Mouse (Mus musculus): Measurements from ENCODE around the gene Stx8.

Stx8 gene

DNA sequence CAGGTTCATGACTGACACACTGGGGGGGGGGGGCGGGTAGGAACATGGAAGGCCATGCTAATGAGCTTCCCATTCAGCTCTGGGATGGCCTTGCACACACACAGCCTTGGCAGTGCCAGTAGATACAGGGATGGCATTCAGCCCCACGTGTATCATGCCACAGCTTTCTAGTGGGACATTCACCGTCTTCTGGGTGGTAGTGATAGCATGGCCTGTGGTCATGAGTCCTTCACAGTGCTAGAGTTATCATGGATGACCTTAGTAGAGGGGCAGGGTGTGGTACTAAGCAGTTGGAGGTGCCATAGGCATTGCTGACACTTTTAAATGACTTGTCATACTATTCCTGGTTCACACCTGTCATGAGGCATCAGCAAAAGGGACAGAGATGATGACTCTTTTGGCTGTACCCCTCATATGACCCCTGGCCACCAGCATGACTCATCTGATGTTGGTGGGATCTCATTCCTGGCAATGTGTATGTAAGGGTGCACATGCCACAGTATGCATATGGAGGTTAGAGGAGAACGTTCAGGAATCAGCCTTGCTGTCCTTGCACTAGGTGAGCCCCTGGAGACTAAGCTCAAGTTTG is 69.4 kb downstream of the Stx8 start:
- no peak for DNase-seq (ENCODE audit: low spot score in 2 of 2)

- DNase-seq (ENCODE audit: low spot score in 2 of 2) = no peak
Measured at GRCm38 (mm10) chr11:68036133-68036959, 70.4 kb downstream of the Stx8 start.

GRCm38 (mm10) chr11:68037093-68037492 is 71.1 kb downstream of the Stx8 start:
- no peak for DNase-seq (ENCODE audit: low spot score in 2 of 2)

- DNase-seq (ENCODE audit: low spot score in 2 of 2) = no peak
Measured at GRCm38 (mm10) chr11:68038101-68038500, 72.1 kb downstream of the Stx8 start.

GRCm38 (mm10) chr11:68044181-68044580 is 78.2 kb downstream of the Stx8 start:
- no peak for DNase-seq (ENCODE audit: low spot score in 2 of 2)

DNA sequence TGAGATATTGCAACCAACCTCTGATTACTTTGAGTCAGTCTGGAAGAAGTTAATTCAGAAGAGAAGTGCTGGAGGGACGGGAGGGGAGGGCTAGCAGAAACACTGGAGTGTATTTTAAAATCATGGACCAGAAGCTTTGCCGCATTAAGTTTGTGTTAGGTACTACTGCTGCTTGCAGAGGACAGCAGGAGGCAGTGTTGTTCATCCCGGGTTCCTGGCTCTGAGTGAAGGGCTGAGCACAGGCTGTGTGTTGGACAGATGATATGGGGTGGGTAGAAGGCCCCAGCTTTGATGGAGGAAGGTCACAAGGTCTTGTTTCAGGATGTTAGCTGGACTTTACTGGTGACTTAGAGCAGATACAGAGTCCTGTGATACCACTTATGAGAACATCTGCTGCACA is 80.9 kb downstream of the Stx8 start:
- DNase-seq (ENCODE audit: low spot score in 2 of 2) = no peak

DNA sequence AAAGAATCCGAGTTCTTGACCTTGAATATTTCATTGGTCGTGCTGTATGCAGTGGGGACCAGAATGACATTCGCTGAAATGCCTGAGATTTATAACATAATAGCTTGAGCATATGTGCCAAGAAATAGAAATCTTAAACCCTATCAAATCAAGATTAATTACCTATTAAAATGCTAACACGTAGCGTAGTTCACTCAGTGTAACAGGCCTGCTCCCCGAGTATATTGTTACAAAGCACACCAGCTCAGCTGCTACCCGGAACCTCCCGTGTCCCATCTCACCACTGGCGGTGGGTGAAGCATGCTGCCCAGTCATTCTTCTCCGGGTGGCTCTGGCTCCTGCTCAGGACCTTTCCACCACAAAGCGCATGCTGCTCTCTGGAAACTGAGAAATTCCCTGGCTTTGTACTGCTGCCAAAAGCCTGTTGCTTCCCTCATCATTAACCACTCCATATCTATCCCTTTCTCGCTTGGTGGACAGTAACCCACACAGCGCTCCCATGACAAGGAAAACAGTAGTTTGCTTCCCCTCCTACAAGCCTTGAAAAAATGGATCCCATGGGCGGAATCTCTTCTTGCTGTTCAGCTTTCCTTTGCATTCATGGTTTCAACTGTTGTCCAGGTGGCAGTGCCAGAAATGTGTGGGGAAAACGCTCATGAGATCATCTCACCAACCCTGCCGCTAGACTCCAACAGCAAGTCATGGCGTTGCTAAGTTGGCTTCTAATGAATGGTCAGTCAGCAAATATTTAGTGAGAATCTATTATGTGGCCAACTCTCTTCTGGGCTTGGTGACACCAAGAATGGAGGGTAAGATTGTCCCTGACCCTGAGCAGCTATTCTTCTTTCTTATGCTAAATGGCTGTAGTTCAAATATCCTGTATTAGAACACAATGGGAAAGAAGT is 83.5 kb downstream of the Stx8 start:
- no peak for DNase-seq (ENCODE audit: low spot score in 2 of 2)

DNA sequence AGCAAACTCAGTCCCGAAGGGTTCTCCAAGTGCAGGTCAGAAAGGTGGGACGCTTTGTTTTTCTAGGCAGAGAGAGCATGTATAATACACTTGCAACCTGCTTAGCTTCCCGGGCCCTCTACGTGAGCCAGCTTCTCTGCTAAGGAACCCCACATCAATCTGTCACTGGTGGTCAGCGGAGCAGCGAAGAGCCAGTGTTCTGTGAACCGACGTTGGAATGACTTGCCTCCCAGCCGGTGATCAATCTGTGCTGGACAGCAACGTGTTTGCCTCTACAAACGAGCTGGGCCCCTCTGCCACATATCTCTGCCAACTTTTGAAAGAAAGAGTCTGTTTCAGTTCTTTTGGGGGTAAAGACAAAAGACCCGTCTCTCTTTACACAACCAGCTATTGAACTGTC is 84.7 kb downstream of the Stx8 start:
- DNase-seq (ENCODE audit: low spot score in 2 of 2) = no peak

DNA sequence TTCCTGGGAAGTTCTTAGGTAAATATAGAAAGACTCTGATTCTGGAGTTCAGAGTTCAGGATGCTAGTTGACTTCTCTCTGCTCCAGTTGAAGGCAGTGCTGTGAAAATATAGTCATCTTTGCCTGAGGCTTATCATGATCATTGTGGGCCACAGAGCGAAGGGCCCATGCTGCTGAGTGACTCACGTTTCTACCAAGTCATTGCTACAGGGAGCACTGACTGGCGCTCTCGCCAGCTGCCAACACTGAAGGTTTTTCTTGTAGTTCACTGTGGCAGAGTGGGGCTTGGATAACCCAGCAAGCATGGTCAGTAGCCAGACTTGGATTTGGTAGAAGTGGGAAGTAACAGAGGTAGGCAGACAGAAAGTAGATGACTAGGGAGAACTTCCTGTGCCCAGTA is 85.3 kb downstream of the Stx8 start:
- DNase-seq (ENCODE audit: low spot score in 2 of 2) = no peak

DNA sequence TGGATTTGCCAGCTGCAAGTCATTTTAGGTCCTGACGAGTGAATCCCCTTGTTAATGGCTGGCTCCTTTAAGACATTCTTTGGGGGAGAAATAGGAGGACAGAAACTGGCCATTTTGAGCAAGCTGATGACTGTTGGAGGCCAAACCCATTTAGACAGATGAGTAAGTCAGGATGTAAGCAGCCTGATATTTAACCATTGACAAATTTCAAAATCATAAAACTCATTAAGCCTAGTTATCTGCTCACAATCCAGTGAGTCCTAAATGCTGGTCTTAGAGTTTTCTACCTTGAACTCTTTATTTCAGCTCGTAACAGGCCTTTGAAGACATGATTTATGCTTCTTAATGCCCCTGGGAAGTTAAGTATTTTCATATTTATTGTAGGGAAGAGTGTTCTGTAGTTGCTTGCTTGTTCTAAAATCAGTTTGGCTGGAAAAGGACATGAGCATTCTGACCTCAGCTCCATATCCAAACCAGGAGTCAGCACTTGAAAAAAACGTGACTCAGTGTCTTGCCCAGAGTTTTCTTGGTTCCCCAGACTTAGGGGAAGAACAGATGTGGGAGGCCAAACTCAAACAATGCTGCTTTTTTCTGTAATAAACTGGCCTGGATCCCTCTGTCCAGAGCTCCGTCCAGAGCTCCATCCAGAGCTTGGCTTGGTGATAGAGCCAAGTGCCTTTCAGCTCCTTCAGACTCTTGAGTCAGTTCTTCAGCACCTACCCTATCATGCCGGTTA is 92.6 kb downstream of the Stx8 start:
- no peak for DNase-seq (ENCODE audit: low spot score in 2 of 2)

DNA sequence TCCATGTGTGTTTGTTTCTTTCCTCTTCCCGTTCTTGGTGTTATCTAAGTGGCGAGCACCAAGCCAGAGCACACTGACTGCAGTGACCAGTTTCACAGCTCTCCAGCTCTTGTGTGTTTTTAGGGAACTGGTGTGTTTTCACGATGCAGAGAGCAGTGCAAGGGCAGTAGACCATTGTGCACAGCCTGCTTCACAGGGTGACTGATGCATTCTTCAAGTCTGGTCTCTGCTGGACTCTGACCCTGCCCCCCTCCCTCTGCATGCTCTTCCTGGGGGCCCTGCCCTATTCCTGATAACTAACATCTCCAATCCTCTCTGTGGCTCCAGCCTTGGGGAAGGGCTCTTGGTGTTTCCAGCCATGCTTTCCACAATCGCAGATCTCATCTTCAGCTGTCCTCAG is 94.7 kb downstream of the Stx8 start:
- no peak for DNase-seq (ENCODE audit: low spot score in 2 of 2)

- no peak for DNase-seq (ENCODE audit: low spot score in 2 of 2)
Measured at GRCm38 (mm10) chr11:68062116-68062515, 96.1 kb downstream of the Stx8 start.

GRCm38 (mm10) chr11:68067806-68068205 is 101.8 kb downstream of the Stx8 start:
- no peak for DNase-seq (ENCODE audit: low spot score in 2 of 2)

DNA sequence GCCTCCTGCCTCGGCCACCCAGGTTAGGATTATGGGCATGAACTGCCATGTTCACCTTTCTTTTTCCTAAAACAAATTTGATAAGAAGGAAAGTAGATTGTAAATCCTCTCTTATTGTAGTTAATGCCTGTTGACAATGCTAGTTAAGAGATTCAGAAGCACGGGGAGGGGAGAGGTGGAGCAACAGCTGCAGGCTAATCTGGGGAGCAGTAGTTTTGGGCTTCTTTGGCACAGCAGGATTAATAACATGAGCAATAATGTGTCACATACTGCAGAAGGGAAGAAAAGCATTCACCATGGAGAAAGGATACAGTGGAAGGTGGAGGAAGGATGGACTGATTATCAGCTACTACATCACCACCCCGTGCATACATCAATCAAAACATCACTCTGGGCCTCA is 104.1 kb downstream of the Stx8 start:
- no peak for DNase-seq (ENCODE audit: low spot score in 2 of 2)

DNA sequence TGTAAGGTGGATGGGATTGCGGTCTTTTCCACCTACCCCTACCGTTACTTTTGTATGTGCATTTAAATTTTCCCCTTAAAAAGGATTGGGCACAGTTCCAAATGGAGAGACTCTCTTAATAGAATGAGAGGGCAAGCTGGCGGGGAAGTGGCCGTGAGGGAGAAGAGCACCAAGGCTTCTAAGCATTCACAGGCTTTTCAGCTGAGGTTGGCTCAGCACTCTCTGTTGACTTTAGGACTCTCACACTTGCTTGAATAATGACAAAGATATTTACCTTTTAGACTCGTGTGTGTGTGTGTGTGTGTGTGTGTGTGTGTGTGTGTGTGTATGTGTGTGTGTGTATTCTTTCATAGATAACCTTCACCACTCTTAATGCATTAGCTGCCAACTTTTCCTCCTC is 105.8 kb downstream of the Stx8 start:
- DNase-seq (ENCODE audit: low spot score in 2 of 2) = no peak

- no peak for DNase-seq (ENCODE audit: low spot score in 2 of 2)
Measured at GRCm38 (mm10) chr11:68072597-68073210, 106.7 kb downstream of the Stx8 start.

DNA sequence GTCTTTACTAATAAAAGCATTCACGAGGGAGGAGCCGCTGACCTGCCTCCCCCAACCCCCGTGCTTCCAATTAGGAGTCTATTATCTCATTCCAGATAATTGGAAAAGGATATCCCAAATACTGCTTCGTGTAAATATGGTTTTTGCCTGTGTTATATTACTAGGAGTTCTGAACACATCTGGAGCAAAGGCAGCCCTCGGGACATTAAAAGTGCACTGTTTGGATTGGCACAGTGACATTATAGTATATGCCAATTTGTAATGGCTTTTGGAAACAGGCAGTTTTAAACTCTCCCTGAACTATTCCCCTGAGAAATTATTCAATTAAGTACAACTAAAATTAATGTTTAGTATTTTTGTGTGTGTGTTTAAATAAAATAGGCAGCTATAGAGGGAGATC is 108.7 kb downstream of the Stx8 start:
- DNase-seq (ENCODE audit: low spot score in 2 of 2) = no peak

- DNase-seq (ENCODE audit: low spot score in 2 of 2) = no peak
Measured at GRCm38 (mm10) chr11:68075331-68075730, 109.3 kb downstream of the Stx8 start.

DNA sequence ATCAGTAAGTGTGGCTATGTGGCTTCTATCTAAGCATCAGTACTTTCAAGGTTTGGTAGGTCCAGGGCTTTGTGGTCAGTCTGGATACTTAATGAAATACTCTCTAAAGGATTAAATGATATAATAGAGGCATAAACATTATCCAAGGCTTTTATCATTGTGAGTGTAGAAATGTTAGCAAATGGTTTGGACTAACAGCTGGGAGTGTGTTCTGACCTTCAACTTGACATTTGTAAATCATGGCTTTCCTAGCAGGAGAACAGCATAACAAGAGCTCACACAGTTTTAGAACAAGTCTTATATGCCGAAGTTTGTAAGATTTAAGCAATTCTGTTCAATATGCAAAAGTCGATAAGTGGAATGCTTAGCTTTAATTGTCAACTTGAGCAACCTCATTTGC is 113.8 kb downstream of the Stx8 start:
- no peak for DNase-seq (ENCODE audit: low spot score in 2 of 2)

DNA sequence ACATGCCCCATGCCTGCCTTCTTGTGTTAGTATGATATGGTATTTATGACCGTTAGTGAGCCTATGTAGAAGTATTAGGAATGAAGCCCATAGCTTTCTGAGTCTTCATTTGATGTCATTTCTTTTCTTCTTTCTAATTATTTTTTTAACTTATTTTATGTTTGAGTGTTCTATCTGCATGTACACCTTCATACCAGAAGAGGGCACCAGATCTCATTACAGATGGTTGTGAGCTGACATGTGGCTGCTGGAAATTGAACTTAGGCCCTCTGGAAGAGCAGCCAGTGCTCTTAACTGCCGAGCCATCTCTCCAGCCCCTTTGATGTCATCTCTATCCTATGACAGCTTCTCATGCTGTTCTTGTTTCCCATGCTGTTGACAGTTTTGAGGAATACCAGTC is 115.0 kb downstream of the Stx8 start:
- DNase-seq (ENCODE audit: low spot score in 2 of 2) = no peak

DNA sequence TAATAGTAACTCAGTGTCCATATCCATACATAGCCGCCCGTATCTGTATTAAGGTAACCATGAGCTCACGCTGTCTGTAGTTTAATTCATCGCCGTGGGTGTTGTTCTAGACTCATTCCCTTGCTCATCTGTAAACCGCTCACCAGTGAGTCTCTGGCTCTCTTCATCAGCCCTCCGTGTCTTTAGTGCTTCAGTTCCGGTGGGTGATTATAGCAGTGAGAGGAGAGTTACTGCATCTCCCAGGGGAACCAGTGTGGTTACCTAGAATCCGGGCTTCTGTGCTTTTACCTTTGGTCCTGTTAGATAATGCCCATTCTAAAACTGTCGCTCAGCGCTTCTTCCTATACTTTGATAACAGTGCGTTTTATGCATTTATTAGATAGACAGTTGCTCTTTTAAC is 116.8 kb downstream of the Stx8 start:
- no peak for DNase-seq (ENCODE audit: low spot score in 2 of 2)
